Mouse (Mus musculus) megakaryocyte, embryonic 14.5 days (primary cell): ENCODE measurements at regions not wholly inside any gene's neighbourhood (a gene's known extent, or its start where the extent isn't known, plus 50 kb on each side); places are given as distances from the start of the nearest gene placed in this dataset.

Experiments used
- FLI1 ChIP-seq: IDR thresholded peaks from 2 replicates; pipeline ENCODE4 v1.6.1; 2012; ENCODE audit warnings: low read length, inconsistent platforms, mixed read lengths
- GATA1 ChIP-seq: IDR thresholded peaks from 3 replicates; pipeline ENCODE4 v1.6.1; 2012; ENCODE audit warnings: mixed read lengths, low read length, inconsistent platforms, borderline replicate concordance

DNA sequence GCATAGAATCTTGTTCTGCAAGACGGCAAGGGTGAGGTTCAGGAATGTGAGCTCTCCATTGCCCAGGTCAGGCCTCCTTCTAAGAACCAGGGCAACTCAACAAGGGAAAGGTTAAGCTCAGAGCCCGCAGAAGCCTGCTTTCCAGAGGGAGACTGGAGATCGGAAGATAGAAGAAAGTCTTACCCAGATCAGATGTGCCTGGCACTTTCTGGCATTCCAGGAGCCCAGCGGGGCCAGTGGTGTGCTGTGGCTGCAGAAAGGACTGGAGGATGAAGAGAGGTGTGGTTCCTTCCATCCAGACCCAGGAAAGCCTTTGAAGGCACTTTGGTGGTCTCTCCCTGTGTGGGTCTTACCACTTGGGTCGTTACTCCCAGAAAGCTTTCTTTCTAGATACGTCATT, 178.4 kb downstream of the Tmx1 start:
- TF ChIP-seq GATA1 (no peak), FLI1 (no peak)
